In genomic region chr6:37063266-37063665, GRCm38 (mm10) we compare ENCODE assay signal across 18 mouse cellular contexts.
DNase-seq lines count a peak whose midpoint lies in the region; ATAC-seq and TF ChIP-seq lines count a peak whose summit lies in the region.
"Had no signal": no experiment of that assay in that cellular context is flagged by ENCODE, and none has a peak within 500 bp of the region (broad histone marks: within the 10 kb centered on the region; RNA-seq: fewer than 3 reads in every experiment).

No protein-coding gene starts in this region.

- H3K4me2 ChIP-seq in heart, embryonic 14.5 days (ENCODE audit: low read length), result no peak overlapping the region
- H3K4me2 ChIP-seq: forebrain, embryonic 15.5 days; hindbrain, embryonic 15.5 days; limb, embryonic 15.5 days; lung, embryonic 15.5 days; stomach, embryonic 15.5 days had no signal

- 72% methylated on average over 7 of the region's 7 CpGs for WGBS in heart, embryonic 14.5 days
- 70% methylated on average over 7 of the region's 7 CpGs for WGBS in olfactory bulb, adult 2 months

- no peak overlapping the region for H3K9ac ChIP-seq in heart, embryonic 14.5 days (ENCODE audit: low read length)
- H3K9ac ChIP-seq: forebrain, embryonic 15.5 days; hindbrain, embryonic 15.5 days; limb, embryonic 15.5 days; lung, embryonic 15.5 days; stomach, embryonic 15.5 days had no signal

- intact Hi-C loops in heart, postnatal 14 days (cut with DNase I), result no loop called here

- TF ChIP-seq POLR2A in olfactory bulb, adult 2 months (IDR thresholded peaks at IDR 0.05; ENCODE audit: insufficient read depth, low read depth, low read length), result no peak

- ATAC-seq in heart, embryonic 14.5 days (ENCODE audit: insufficient number of reproducible peaks, insufficient read depth, low FRiP score, low read depth), result no peak
- ATAC-seq: forebrain, embryonic 15.5 days; intestine, postnatal 0 days; midbrain, embryonic 16.5 days had no signal

- H3K4me3 ChIP-seq in heart, embryonic 14.5 days (ENCODE audit: control insufficient read depth in 1 of 2, insufficient read depth in 1 of 2, low read depth in 1 of 2, low read length in 2 of 2), result no peak overlapping the region
- no peak overlapping the region for H3K4me3 ChIP-seq in olfactory bulb, adult 2 months (ENCODE audit: insufficient read depth, low read depth, low read length)
- H3K4me3 ChIP-seq: erythroblast, embryonic 14.5 days; forebrain, embryonic 15.5 days; hindbrain, embryonic 15.5 days; limb, embryonic 15.5 days; lung, embryonic 15.5 days; stomach, embryonic 15.5 days had no signal

- H3K9me3 ChIP-seq in heart, embryonic 14.5 days (ENCODE audit: control insufficient read depth, low read length), result no peaks in the 10 kb centered on the region
- H3K9me3 ChIP-seq: forebrain, embryonic 15.5 days; hindbrain, embryonic 15.5 days; limb, embryonic 15.5 days; lung, embryonic 15.5 days; stomach, embryonic 15.5 days had no signal

- H3K4me1 ChIP-seq in heart, embryonic 14.5 days (ENCODE audit: control insufficient read depth in 2 of 2, insufficient read depth in 2 of 2, low read length in 2 of 2), result peaks cover 5 to 12% of the 10 kb centered on the region in 2 experiments; a peak in 2 of 4 replicates
- peaks cover 9% of the 10 kb centered on the region for H3K4me1 ChIP-seq in olfactory bulb, adult 2 months (ENCODE audit: control insufficient read depth, insufficient read depth, low read length)
- H3K4me1 ChIP-seq: limb, embryonic 15.5 days; lung, embryonic 15.5 days; stomach, embryonic 15.5 days had no signal

- H3K27ac ChIP-seq in heart, embryonic 14.5 days (replicated peaks in 1 of 2; ENCODE audit: control insufficient read depth in 1 of 2, insufficient read depth in 1 of 2, low read depth in 2 of 2, low read length in 2 of 2), result peak overlapping the region; percentile 61 to 71
- H3K27ac ChIP-seq in olfactory bulb, adult 2 months (ENCODE audit: insufficient read depth, low read depth, low read length), result 0 out of 2 replicates have a peak overlapping the region, but pooled peaks have one; percentile 2
- H3K27ac ChIP-seq: forebrain, embryonic 15.5 days; hindbrain, embryonic 15.5 days; limb, embryonic 15.5 days; stomach, embryonic 15.5 days had no signal

- no peaks in the 10 kb centered on the region for H3K36me3 ChIP-seq in heart, embryonic 14.5 days (ENCODE audit: control insufficient read depth, insufficient read depth, low read length)
- H3K36me3 ChIP-seq: forebrain, embryonic 15.5 days; limb, embryonic 15.5 days; lung, embryonic 15.5 days; stomach, embryonic 15.5 days had no signal

- no peak for DNase-seq in heart, postnatal 14 days
- peak; percentile 21 for DNase-seq in lung, postnatal 36 days
- DNase-seq in lung, postnatal 10 days, result no peak
- peak; percentile 58 for DNase-seq in brain, adult 2 months (ENCODE audit: low read depth, low spot score)
- no peak for DNase-seq in spleen, postnatal 4 days (ENCODE audit: low spot score in 2 of 2)
- DNase-seq: adrenal gland, postnatal 14 days; cerebellum, adult 2 months; spleen, adult 18-20 months had no signal

- TF ChIP-seq CTCF in olfactory bulb, adult 2 months (IDR thresholded peaks at IDR 0.05; ENCODE audit: insufficient read depth, low read depth, low read length), result no peak

- H3K27me3 ChIP-seq in heart, embryonic 14.5 days (ENCODE audit: control insufficient read depth, insufficient read depth, low read length), result no peaks in the 10 kb centered on the region
- H3K27me3 ChIP-seq: forebrain, embryonic 15.5 days; hindbrain, embryonic 15.5 days; limb, embryonic 15.5 days; lung, embryonic 15.5 days; stomach, embryonic 15.5 days had no signal

Comparison
In these comparisons a context has a peak if more than half of its experiments do, and no peak if none do; other contexts are left out.
1. DNase-seq: peak in lung, postnatal 36 days (single experiment) and brain, adult 2 months (single experiment); none in heart, postnatal 14 days (0 of 2), lung, postnatal 10 days (single experiment) and spleen, postnatal 4 days (0 of 2).